Mouse (Mus musculus) lung, postnatal 14 days (tissue): ENCODE measurements around the gene Ahdc1.
A peak's percentile ranks its signal among the peaks of the same experiment; 100 is the strongest.

ENCODE experiments used
- DNase-seq: peaks from one replicate; pipeline ENCODE4 v3.0.0; 2021

Gene Ahdc1

GRCm38 (mm10) chr4:133057389-133058122 lies 46.5 kb downstream of the Ahdc1 start:
- DNase-seq = peak; percentile 62

GRCm38 (mm10) chr4:133058123-133058453 lies 47.0 kb downstream of the Ahdc1 start:
- no peak for DNase-seq

GRCm38 (mm10) chr4:133058513-133059480 lies 47.7 kb downstream of the Ahdc1 start:
- no peak for DNase-seq

GRCm38 (mm10) chr4:133060702-133061101 lies 49.6 kb downstream of the Ahdc1 start:
- DNase-seq = no peak

GRCm38 (mm10) chr4:133061798-133062197 lies 50.7 kb downstream of the Ahdc1 start:
- no peak for DNase-seq

GRCm38 (mm10) chr4:133062286-133062685 lies 51.2 kb downstream of the Ahdc1 start:
- no peak for DNase-seq

- DNase-seq = no peak
Observed at GRCm38 (mm10) chr4:133063203-133063602, 52.1 kb downstream of the Ahdc1 start.

- DNase-seq = no peak
Observed at GRCm38 (mm10) chr4:133063799-133064198, 52.7 kb downstream of the Ahdc1 start.

- no peak for DNase-seq
Observed at GRCm38 (mm10) chr4:133064791-133065190, 53.7 kb downstream of the Ahdc1 start.

GRCm38 (mm10) chr4:133065894-133066386 lies 54.9 kb downstream of the Ahdc1 start:
- DNase-seq = no peak

GRCm38 (mm10) chr4:133068400-133069138 lies 57.5 kb downstream of the Ahdc1 start:
- peak; percentile 24 for DNase-seq

GRCm38 (mm10) chr4:133070388-133070787 lies 59.3 kb downstream of the Ahdc1 start:
- no peak for DNase-seq

- no peak for DNase-seq
Observed at GRCm38 (mm10) chr4:133070821-133071372, 59.8 kb downstream of the Ahdc1 start.

- no peak for DNase-seq
Observed at GRCm38 (mm10) chr4:133073192-133073591, 62.1 kb downstream of the Ahdc1 start.

- DNase-seq = no peak
Observed at GRCm38 (mm10) chr4:133074070-133074819, 63.2 kb downstream of the Ahdc1 start.

GRCm38 (mm10) chr4:133074894-133075572 lies 64.0 kb downstream of the Ahdc1 start:
- DNase-seq = no peak

GRCm38 (mm10) chr4:133078947-133079346 lies 67.9 kb downstream of the Ahdc1 start:
- no peak for DNase-seq

- no peak for DNase-seq
Observed at GRCm38 (mm10) chr4:133079416-133080113, 68.5 kb downstream of the Ahdc1 start.

GRCm38 (mm10) chr4:133080862-133081261 lies 69.8 kb downstream of the Ahdc1 start:
- DNase-seq = no peak

GRCm38 (mm10) chr4:133082216-133082773 lies 71.2 kb downstream of the Ahdc1 start:
- no peak for DNase-seq
